Mouse (Mus musculus): ENCODE data around the gene Olfr332. TPM values are rescaled to one million over a fixed set of nuclear protein-coding genes. Genes with fewer than 3 reads are reported as not detected.
"Not testable (repeated sequence)": the region's sequence is repeated elsewhere in the genome, so short reads cannot be mapped to it uniquely, and the experiment has no call there.

The Olfr332 gene
- polyA plus RNA-seq (2015; fragmentation: Nextera tagmentation; extraction: Ambion mirVana) = not detected in 2 replicates

- H3K27me3 ChIP-seq = no peaks in the 10 kb centered on the region
- H3K36me3 ChIP-seq = no peaks in the 10 kb centered on the region
- H3K4me1 ChIP-seq = no peaks in the 10 kb centered on the region
- no peak within 1 kb of the TSS for H3K9ac ChIP-seq
- no peaks in the 10 kb centered on the region for H3K9me3 ChIP-seq
- H3K27ac ChIP-seq = no peak within 1 kb of the TSS
- H3K4me2 ChIP-seq (replicated peaks) = no peak within 1 kb of the TSS
- 80% methylated on average over 2 of the region's 2 CpGs for WGBS
- ATAC-seq (ENCODE audit: low FRiP score, low read depth) = no peak
- no peak within 1 kb of the TSS for H3K4me3 ChIP-seq
These were observed at the start of gene Olfr332 for GRCm38 (mm10) chr11:58492455-58492854. Olfr332 (minus strand) TSS chr11:58492555.

GRCm38 (mm10) chr11:58534736-58535135 is 42.4 kb upstream of the Olfr332 start, which contains the start of gene Olfr330:
Olfr330 (minus strand) TSS chr11:58534836.
- not testable (repeated sequence) for H3K27ac ChIP-seq; H3K9me3 ChIP-seq; ATAC-seq (ENCODE audit: low FRiP score, low read depth)

GRCm38 (mm10) chr11:58519756-58520155 is 27.4 kb upstream of the Olfr332 start:
- H3K4me2 ChIP-seq (replicated peaks); H3K27ac ChIP-seq; ATAC-seq (ENCODE audit: low FRiP score, low read depth); H3K27me3 ChIP-seq; H3K9ac ChIP-seq; H3K4me1 ChIP-seq; H3K9me3 ChIP-seq; H3K4me3 ChIP-seq; H3K36me3 ChIP-seq: not testable (repeated sequence)
- 89% methylated on average over 8 of the region's 9 CpGs for WGBS

More at GRCm38 (mm10) chr11:58534736-58535135, 42.4 kb upstream of the Olfr332 start, which contains the start of gene Olfr330:
- H3K27me3 ChIP-seq; H3K4me1 ChIP-seq; H3K4me3 ChIP-seq; H3K36me3 ChIP-seq; H3K4me2 ChIP-seq (replicated peaks); H3K9ac ChIP-seq: not testable (repeated sequence)

- H3K9me3 ChIP-seq; H3K4me3 ChIP-seq; H3K27me3 ChIP-seq; H3K27ac ChIP-seq; ATAC-seq (ENCODE audit: low FRiP score, low read depth); H3K4me1 ChIP-seq; H3K9ac ChIP-seq; H3K36me3 ChIP-seq; H3K4me2 ChIP-seq (replicated peaks): not testable (repeated sequence)
- 94% methylated on average over 18 of the region's 18 CpGs for WGBS
These were observed 26.6 kb upstream of the Olfr332 start for GRCm38 (mm10) chr11:58518916-58519315.

- not testable (repeated sequence) for H3K9ac ChIP-seq; ATAC-seq (ENCODE audit: low FRiP score, low read depth); H3K4me3 ChIP-seq; H3K4me1 ChIP-seq; H3K9me3 ChIP-seq; H3K36me3 ChIP-seq; H3K4me2 ChIP-seq (replicated peaks); H3K27ac ChIP-seq; H3K27me3 ChIP-seq
- 83% methylated on average over 19 of the region's 19 CpGs for WGBS
These were observed 16.7 kb upstream of the Olfr332 start for GRCm38 (mm10) chr11:58509058-58509457.

- H3K27me3 ChIP-seq; ATAC-seq (ENCODE audit: low FRiP score, low read depth); H3K4me1 ChIP-seq; H3K4me2 ChIP-seq (replicated peaks); H3K27ac ChIP-seq; H3K4me3 ChIP-seq; H3K9ac ChIP-seq; H3K36me3 ChIP-seq; H3K9me3 ChIP-seq: not testable (repeated sequence)
These were observed 10.1 kb upstream of the Olfr332 start, which contains the start of gene Olfr331 for GRCm38 (mm10) chr11:58502472-58502871. Olfr331 (minus strand) TSS chr11:58502572.

GRCm38 (mm10) chr11:58499290-58499689 is 6.9 kb upstream of the Olfr332 start:
- H3K4me2 ChIP-seq (replicated peaks) = no peak overlapping the region
- no peak for ATAC-seq (ENCODE audit: low FRiP score, low read depth)
- H3K27ac ChIP-seq = no peak overlapping the region
- H3K27me3 ChIP-seq = no peaks in the 10 kb centered on the region; the same call in 1 of the 2 replicates
- H3K36me3 ChIP-seq = no peaks in the 10 kb centered on the region
- no peak overlapping the region for H3K4me3 ChIP-seq
- no peaks in the 10 kb centered on the region for H3K4me1 ChIP-seq
- H3K9me3 ChIP-seq = no peaks in the 10 kb centered on the region
- WGBS = 49% methylated on average over 3 of the region's 3 CpGs
- H3K9ac ChIP-seq = no peak overlapping the region

GRCm38 (mm10) chr11:58498761-58499160 is 6.4 kb upstream of the Olfr332 start:
- Histone ChIP-seq H3K27me3 (no peaks in the 10 kb centered on the region; the same call in 1 of the 2 replicates), H3K36me3 (no peaks in the 10 kb centered on the region)
- 83% methylated on average over 9 of the region's 9 CpGs for WGBS

GRCm38 (mm10) chr11:58462170-58462569 is 30.2 kb downstream of the Olfr332 start, which contains the start of gene Olfr30:
Olfr30 (minus strand) TSS chr11:58462270.
- Histone ChIP-seq H3K36me3 (no peaks in the 10 kb centered on the region), H3K9me3 (no peaks in the 10 kb centered on the region), H3K27me3 (no peaks in the 10 kb centered on the region), H3K9ac (no peak within 1 kb of the TSS), H3K4me1 (no peaks in the 10 kb centered on the region), H3K27ac (no peak within 1 kb of the TSS), H3K4me3 (no peak within 1 kb of the TSS), H3K4me2 (replicated peaks) (no peak within 1 kb of the TSS)
- ATAC-seq (ENCODE audit: low FRiP score, low read depth) = no peak

More at GRCm38 (mm10) chr11:58498761-58499160, 6.4 kb upstream of the Olfr332 start:
- no peak overlapping the region for H3K4me3 ChIP-seq
- H3K4me2 ChIP-seq (replicated peaks) = no peak overlapping the region
- no peak for ATAC-seq (ENCODE audit: low FRiP score, low read depth)
- no peaks in the 10 kb centered on the region for H3K9me3 ChIP-seq
- H3K4me1 ChIP-seq = no peaks in the 10 kb centered on the region
- no peak overlapping the region for H3K9ac ChIP-seq
- no peak overlapping the region for H3K27ac ChIP-seq

- Histone ChIP-seq H3K27ac (no peak overlapping the region), H3K27me3 (no peaks in the 10 kb centered on the region), H3K4me3 (no peak overlapping the region)
These were observed 38.8 kb downstream of the Olfr332 start for GRCm38 (mm10) chr11:58453592-58453991.

GRCm38 (mm10) chr11:58452759-58453158 is 39.6 kb downstream of the Olfr332 start, which contains the start of gene Lypd9:
Lypd9 (minus strand) TSS chr11:58452923.
- peaks cover 5% of the 10 kb centered on the region for H3K4me1 ChIP-seq
- no peaks in the 10 kb centered on the region for H3K36me3 ChIP-seq
- H3K9me3 ChIP-seq = no peaks in the 10 kb centered on the region; the same call in 1 of the 2 replicates
- no peak within 1 kb of the TSS for H3K9ac ChIP-seq
- WGBS = 95% methylated on average over 9 of the region's 9 CpGs
- H3K27me3 ChIP-seq = no peaks in the 10 kb centered on the region
- H3K27ac ChIP-seq = no peak within 1 kb of the TSS
- H3K4me2 ChIP-seq (replicated peaks) = no peak within 1 kb of the TSS
- no peak within 1 kb of the TSS for H3K4me3 ChIP-seq
- no peak for ATAC-seq (ENCODE audit: low FRiP score, low read depth)

More at GRCm38 (mm10) chr11:58453592-58453991, 38.8 kb downstream of the Olfr332 start:
- ATAC-seq (ENCODE audit: low FRiP score, low read depth) = peak; percentile 54; the same call in 1 of the 2 replicates
- Histone ChIP-seq H3K9ac (no peak overlapping the region), H3K4me2 (replicated peaks) (no peak overlapping the region), H3K9me3 (no peaks in the 10 kb centered on the region; the same call in 1 of the 2 replicates), H3K36me3 (no peaks in the 10 kb centered on the region), H3K4me1 (peaks cover 5% of the 10 kb centered on the region)
- 14% methylated on average over 4 of the region's 4 CpGs for WGBS

All from limb, embryonic 13.5 days (tissue).